Mouse (Mus musculus): ENCODE results near the gene Kcnk13. TPM values are rescaled to one million over a fixed set of nuclear protein-coding genes. Genes with fewer than 3 reads are reported as not detected.

The Kcnk13 gene
- polyA plus RNA-seq (2012; ENCODE audit: low replicate concordance), result 0.50 and 0.73 TPM in 2 replicates

DNA sequence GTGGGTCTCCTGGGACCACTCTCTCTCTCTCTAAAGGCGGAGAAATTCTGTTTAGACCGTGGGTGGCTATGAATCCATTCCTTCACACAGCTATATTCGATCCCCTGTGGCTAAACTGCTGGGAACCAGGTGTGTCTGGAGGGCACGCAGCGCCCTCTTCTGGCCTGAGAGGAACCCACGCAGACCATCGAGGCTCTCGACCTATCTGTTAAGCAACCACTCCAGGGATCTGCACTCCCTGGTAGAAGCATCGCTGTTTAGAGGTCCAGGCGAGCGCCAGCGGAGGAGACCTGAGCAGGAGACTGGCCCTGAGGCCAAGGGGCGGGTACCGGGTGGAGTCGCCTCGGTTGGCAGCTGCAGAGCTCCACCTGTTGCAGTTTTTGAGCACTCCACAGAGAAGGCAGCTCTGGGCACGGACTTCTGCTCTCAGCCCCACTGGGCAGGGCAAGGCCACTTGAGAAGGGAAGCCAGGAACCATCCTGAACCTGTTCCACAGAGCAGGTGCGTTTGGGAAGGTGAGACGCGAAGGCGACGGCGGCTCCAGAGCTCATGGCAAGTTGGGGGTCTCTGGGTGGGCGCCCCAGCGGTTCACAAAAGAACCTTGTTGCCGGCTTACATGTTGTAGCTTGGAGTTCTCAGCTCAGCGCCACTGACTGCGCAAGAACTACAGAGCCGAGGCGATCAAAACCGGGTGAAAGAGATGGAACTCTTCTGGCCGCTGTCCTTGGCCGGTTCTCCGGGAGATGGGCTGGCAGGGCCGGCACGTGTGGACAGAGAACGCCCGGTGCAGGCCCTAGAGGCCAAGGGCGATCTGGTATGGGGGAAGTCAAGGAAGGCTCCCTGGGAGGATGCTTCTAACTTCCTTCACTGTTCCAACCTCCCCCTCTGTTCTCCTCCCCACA lies at the start of gene Kcnk13:
Gene Kcnk13 (plus strand): TSS at position 199 of the 902 bp plus-strand sequence.

DNA sequence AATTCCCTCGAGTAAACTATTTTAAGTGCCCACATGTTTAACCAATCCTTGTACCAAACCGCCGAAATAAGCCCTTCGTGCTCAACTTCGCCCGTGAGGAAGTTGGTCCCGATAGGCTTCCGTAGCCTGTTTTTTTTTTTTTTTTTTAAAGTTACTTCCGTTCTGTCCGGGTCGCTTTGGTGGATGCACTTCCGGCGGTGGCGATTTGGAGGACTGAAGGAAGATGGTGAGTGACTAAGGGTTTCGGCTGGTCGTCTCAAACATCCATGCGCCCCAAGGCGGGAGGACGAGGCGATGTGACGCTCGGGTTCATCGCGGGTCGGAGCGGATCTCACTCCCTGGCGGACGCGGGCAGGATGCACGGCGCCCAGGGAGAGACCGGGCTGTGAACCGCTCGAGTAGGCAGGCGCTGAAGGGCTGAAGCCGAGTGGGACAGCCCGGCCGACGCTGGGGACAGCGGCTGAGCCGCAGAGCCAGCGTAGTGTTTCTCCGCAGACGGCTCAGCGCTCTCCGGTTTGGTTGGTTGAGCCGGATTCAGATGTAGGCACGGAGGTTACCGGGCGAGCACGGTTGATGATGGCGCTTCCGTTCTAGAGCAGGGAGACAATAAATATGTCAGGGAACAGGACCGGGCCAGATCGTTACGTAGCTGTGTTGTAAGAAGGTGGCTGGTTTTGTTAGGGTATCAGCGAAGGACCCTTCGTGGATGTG lies 145.8 kb downstream of the Kcnk13 start, which contains the start of gene Psmc1:
Gene Psmc1 (plus strand): TSS at position 169 of the 711 bp plus-strand sequence.

Other genes starting within 250 kb of the Kcnk13 start
- 0.26 and 1.4 TPM in 2 replicates for gene Efcab11, start 80.1 kb upstream of the Kcnk13 start, polyA plus RNA-seq (2012; ENCODE audit: low replicate concordance)
- 3.7 and 7.9 TPM in 2 replicates for gene Tdp1, start 80.0 kb upstream of the Kcnk13 start, polyA plus RNA-seq (2012; ENCODE audit: low replicate concordance)
- gene Psmc1, start 145.7 kb downstream of the Kcnk13 start, polyA plus RNA-seq (2012; ENCODE audit: low replicate concordance), result 5.2 and 9.7 TPM in 2 replicates
- gene Nrde2, start 195.2 kb downstream of the Kcnk13 start, polyA plus RNA-seq (2012; ENCODE audit: low replicate concordance), result 4.6 and 4.9 TPM in 2 replicates
- gene Calm1, start 234.9 kb downstream of the Kcnk13 start, polyA plus RNA-seq (2012; ENCODE audit: low replicate concordance), result 670 and 754 TPM in 2 replicates

Data from leukemia stem cell, adult 10-12 weeks (primary cell).